Mouse (Mus musculus) cerebellum, adult 11 months (tissue): ENCODE measurements around the gene Fam129a.
"Not testable (repeated sequence)": the region's sequence is repeated elsewhere in the genome, so short reads cannot be mapped to it uniquely, and the experiment has no call there.

ENCODE experiments used
- DNase-seq: peaks from one replicate; pipeline ENCODE4 v3.0.0; 2022

Fam129a gene

GRCm38 (mm10) chr1:151584565-151585216 is 13.7 kb downstream of the Fam129a start:
- no peak for DNase-seq

GRCm38 (mm10) chr1:151585647-151586046 is 14.7 kb downstream of the Fam129a start:
- DNase-seq = no peak

- DNase-seq = no peak
Measured at GRCm38 (mm10) chr1:151592085-151593017, 21.4 kb downstream of the Fam129a start.

GRCm38 (mm10) chr1:151594906-151595305 is 23.9 kb downstream of the Fam129a start:
- DNase-seq = no peak

- no peak for DNase-seq
Measured at GRCm38 (mm10) chr1:151595600-151596299, 24.8 kb downstream of the Fam129a start.

GRCm38 (mm10) chr1:151596562-151596961 is 25.6 kb downstream of the Fam129a start:
- DNase-seq = no peak

- DNase-seq = no peak
Measured at GRCm38 (mm10) chr1:151597677-151598297, 26.8 kb downstream of the Fam129a start.

GRCm38 (mm10) chr1:151598876-151599275 is 27.9 kb downstream of the Fam129a start:
- no peak for DNase-seq

GRCm38 (mm10) chr1:151604328-151604727 is 33.3 kb downstream of the Fam129a start:
- no peak for DNase-seq

GRCm38 (mm10) chr1:151607957-151608356 is 37.0 kb downstream of the Fam129a start:
- DNase-seq = not testable (repeated sequence)

- no peak for DNase-seq
Measured at GRCm38 (mm10) chr1:151610621-151611020, 39.6 kb downstream of the Fam129a start.

GRCm38 (mm10) chr1:151614320-151614935 is 43.4 kb downstream of the Fam129a start:
- DNase-seq = no peak

- no peak for DNase-seq
Measured at GRCm38 (mm10) chr1:151615625-151616024, 44.6 kb downstream of the Fam129a start.

- DNase-seq = no peak
Measured at GRCm38 (mm10) chr1:151616555-151617205, 45.7 kb downstream of the Fam129a start.

GRCm38 (mm10) chr1:151618251-151618650 is 47.3 kb downstream of the Fam129a start:
- DNase-seq = no peak

- no peak for DNase-seq
Measured at GRCm38 (mm10) chr1:151619281-151619711, 48.3 kb downstream of the Fam129a start.

GRCm38 (mm10) chr1:151620730-151621129 is 49.7 kb downstream of the Fam129a start:
- DNase-seq = no peak

GRCm38 (mm10) chr1:151624442-151625226 is 53.6 kb downstream of the Fam129a start:
- no peak for DNase-seq

GRCm38 (mm10) chr1:151625260-151625659 is 54.3 kb downstream of the Fam129a start:
- no peak for DNase-seq

GRCm38 (mm10) chr1:151625690-151626089 is 54.7 kb downstream of the Fam129a start:
- DNase-seq = no peak

- DNase-seq = no peak
Measured at GRCm38 (mm10) chr1:151626631-151627030, 55.6 kb downstream of the Fam129a start.
